Mouse (Mus musculus) ES-E14 (cell line): ENCODE results near the gene Spin2e. TPM values are rescaled to one million over a fixed set of nuclear protein-coding genes. Genes with fewer than 3 reads are reported as not detected.
"Not testable (repeated sequence)": the region's sequence is repeated elsewhere in the genome, so short reads cannot be mapped to it uniquely, and the experiment has no call there.

ENCODE experiments used
- DNase-seq: peaks from one replicate; pipeline ENCODE4 v3.0.0-alpha.2; 2013; ENCODE audit warnings: low read depth, low spot score
- H3K27ac ChIP-seq: 2 replicates; pipeline ENCODE4 v1.5.1; 2012; ENCODE audit warnings: low read depth, mild to moderate bottlenecking, low read length, moderate library complexity, mixed read lengths; ENCODE audit not compliant: poor library complexity, insufficient read depth, severe bottlenecking
- H3K36me3 ChIP-seq: 2 replicates; pipeline ENCODE4 v1.6.1; 2012; ENCODE audit warnings: mild to moderate bottlenecking, low read length, moderate library complexity, mixed read lengths; ENCODE audit not compliant: control insufficient read depth, poor library complexity, insufficient read depth, severe bottlenecking
- H3K4me1 ChIP-seq, 2 experiments: fragments of 150-350 bp in 1 of 2; sonication (generic) in 1 of 2; 2 replicates each; pipeline ENCODE4 v1.6.1; 2012; ENCODE audit warnings: low read length in 2 of 2, mild to moderate bottlenecking in 1 of 2, mixed read lengths in 1 of 2; ENCODE audit not compliant: control insufficient read depth in 2 of 2, insufficient read depth in 2 of 2, poor library complexity in 1 of 2
- H3K4me3 ChIP-seq, 2 experiments: fragments of 150-350 bp in 1 of 2; sonication (generic) in 1 of 2; 2 replicates each; pipeline ENCODE4 v1.5.1; 2012; ENCODE audit warnings: low read length in 2 of 2, low read depth in 1 of 2, mild to moderate bottlenecking in 1 of 2, mixed read lengths in 1 of 2; ENCODE audit not compliant: insufficient read depth in 1 of 2, poor library complexity in 1 of 2, severe bottlenecking in 1 of 2
- H3K9ac ChIP-seq: 2 replicates; pipeline ENCODE4 v1.6.1; 2012; ENCODE audit warnings: low read depth, mild to moderate bottlenecking, low read length, mixed read lengths; ENCODE audit not compliant: poor library complexity, insufficient read depth, severe bottlenecking
- H3K9me3 ChIP-seq: fragments of 150-350 bp; sonication (generic); 2 replicates; pipeline ENCODE4 v1.6.1; 2012; ENCODE audit warnings: low read depth, mild to moderate bottlenecking, low read length; ENCODE audit not compliant: control insufficient read depth, insufficient read depth
- in situ Hi-C, 2 experiments: fragments of 600-800 bp; cut with MboI; formaldehyde crosslinking; loops; one replicate each; pipeline ENCODE4 v1.15.1; 2025; ENCODE audit warnings: low sequenced_read_pairs in 2 of 2, inconsistent platforms in 1 of 2; ENCODE audit not compliant: unreplicated experiment in 2 of 2
- total RNA-seq: library from RNA; depleted of rRNA; stranded (reverse); fragments of 300-350 nt; gene quantifications from 2 replicates; pipeline ENCODE4 v1.2.3, GENCODE M21; 2012; rRNA removed

Spin2e gene
- total RNA-seq, result not detected in 2 replicates

DNA sequence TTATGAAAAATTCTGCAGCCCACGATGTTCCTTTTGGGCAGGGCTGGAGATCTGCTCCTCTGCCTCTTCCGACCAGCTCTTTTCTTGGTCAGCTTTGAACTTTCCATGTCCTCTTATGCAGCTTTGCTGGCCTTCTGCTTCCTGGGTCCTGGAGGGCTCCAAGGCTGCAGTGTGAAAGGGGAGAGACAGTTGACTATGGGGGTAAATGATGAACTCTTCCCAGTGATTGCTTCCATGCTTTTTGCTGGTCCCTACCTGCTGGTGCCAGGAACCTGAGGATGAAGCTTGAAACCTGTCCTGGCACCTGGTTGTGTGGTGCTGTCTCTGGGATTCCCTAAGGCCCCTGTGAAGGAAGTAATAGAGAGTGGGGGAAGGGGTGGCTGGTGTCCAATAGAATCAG lies at the start of gene Spin2e:
Gene Spin2e (minus strand): TSS at position 101 of the 400 bp plus-strand sequence.
- H3K27ac ChIP-seq, DNase-seq, H3K9me3 ChIP-seq, H3K9ac ChIP-seq, H3K4me1 ChIP-seq, H3K36me3 ChIP-seq, H3K4me3 ChIP-seq, in situ Hi-C loops: not testable (repeated sequence)

DNA sequence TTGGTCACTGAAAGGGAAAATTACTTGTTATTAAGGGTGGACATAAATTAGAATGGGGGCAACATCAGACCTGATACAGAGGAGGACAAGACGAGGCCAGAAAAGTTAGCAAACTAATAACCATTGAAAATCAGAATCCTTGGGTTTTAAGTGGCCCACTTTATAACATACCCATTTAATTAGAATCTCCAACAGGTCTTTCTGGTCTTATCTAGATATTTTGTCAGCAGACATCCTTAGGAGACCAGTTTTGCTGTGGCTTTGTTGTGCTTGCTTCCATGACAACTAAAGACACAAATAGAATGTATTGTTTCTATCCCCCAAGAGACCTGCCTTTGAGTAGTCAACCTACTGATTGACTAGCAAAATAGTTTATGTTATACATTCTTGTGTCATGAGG lies 44.5 kb downstream of the Spin2e start, which contains the start of gene Gm21883:
Gene Gm21883 (minus strand): TSS at position 101 of the 400 bp plus-strand sequence.
- H3K9ac ChIP-seq, H3K9me3 ChIP-seq, H3K4me1 ChIP-seq, H3K4me3 ChIP-seq, H3K36me3 ChIP-seq, in situ Hi-C loops, DNase-seq, H3K27ac ChIP-seq: not testable (repeated sequence)

Other genes starting within 250 kb of the Spin2e start
- gene Btbd35f19, start 235.0 kb downstream of the Spin2e start, total RNA-seq, result not detected in 2 replicates
- not detected in 2 replicates for gene Gm21883, start 44.6 kb downstream of the Spin2e start, total RNA-seq
- gene Btbd35f25, start 98.2 kb upstream of the Spin2e start, total RNA-seq, result not detected in 2 replicates